Comparison of ENCODE assay signal across 21 mouse cellular contexts in the genomic region with DNA sequence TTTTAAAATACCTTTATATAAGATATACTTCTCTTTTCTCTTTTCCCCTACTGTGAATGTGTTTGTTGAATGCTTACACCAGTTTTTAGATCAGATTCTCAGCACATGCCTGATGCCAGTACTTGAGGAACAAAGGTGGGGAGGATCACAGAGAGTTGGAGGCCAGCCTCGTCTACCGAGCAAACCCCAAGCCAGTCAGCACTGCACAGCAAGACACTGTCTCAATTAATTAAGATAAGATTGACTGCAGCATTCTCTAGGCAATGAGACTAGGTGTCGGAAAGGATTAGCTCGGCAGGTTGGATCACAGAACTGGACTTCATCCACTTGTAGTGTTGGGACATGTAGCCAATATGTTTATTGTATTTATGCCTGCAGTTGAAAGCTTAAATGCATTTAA. TPM values are rescaled to one million over a fixed set of nuclear protein-coding genes. Genes with fewer than 3 reads are reported as not detected.
DNase-seq lines count a peak whose midpoint lies in the region; ATAC-seq and TF ChIP-seq lines count a peak whose summit lies in the region.
"Had no signal": no experiment of that assay in that cellular context is flagged by ENCODE, and none has a peak within 500 bp of the region (broad histone marks: within the 10 kb centered on the region; RNA-seq: fewer than 3 reads in every experiment).

No protein-coding gene starts in this region.

- no peak for DNase-seq in forebrain, embryonic 14.5 days (ENCODE audit: low spot score)
- DNase-seq in forebrain, embryonic 11.5 days (ENCODE audit: low spot score) = no peak
- no peak for DNase-seq in testis, postnatal 10 days (ENCODE audit: low spot score)
- no peak for DNase-seq in layer of hippocampus, adult 8-10 months (ENCODE audit: low spot score in 2 of 2)
- no peak for DNase-seq in frontal cortex, postnatal 25 days (ENCODE audit: low spot score in 2 of 2)

- no peaks in the 10 kb centered on the region for H3K27me3 ChIP-seq in forebrain, embryonic 14.5 days (replicated peaks; ENCODE audit: control insufficient read depth, insufficient read depth, low read length)
- H3K27me3 ChIP-seq in forebrain, embryonic 11.5 days (ENCODE audit: control insufficient read depth, insufficient read depth, low read length) = no peaks in the 10 kb centered on the region
- no peaks in the 10 kb centered on the region for H3K27me3 ChIP-seq in testis, adult 2 months (ENCODE audit: control insufficient read depth, insufficient read depth, low read length)
- H3K27me3 ChIP-seq in midbrain, embryonic 12.5 days = no peaks in the 10 kb centered on the region
- H3K27me3 ChIP-seq: embryonic facial prominence, embryonic 15.5 days; hindbrain, embryonic 15.5 days; limb, embryonic 13.5 days had no signal

- WGBS in forebrain, embryonic 14.5 days = 16% methylated on average over 4 of the region's 4 CpGs
- 29% methylated on average over 4 of the region's 4 CpGs for WGBS in forebrain, embryonic 11.5 days
- 29% methylated on average over 4 of the region's 4 CpGs for WGBS in midbrain, embryonic 12.5 days

- TF ChIP-seq POLR2A in testis, adult 2 months (IDR thresholded peaks at IDR 0.05; ENCODE audit: control insufficient read depth, low read depth, low read length) = no peak

- H3K27ac ChIP-seq in forebrain, embryonic 14.5 days (ENCODE audit: low read depth, low read length) = no peak overlapping the region
- no peak overlapping the region; the same call in 1 of the 2 replicates for H3K27ac ChIP-seq in forebrain, embryonic 11.5 days (ENCODE audit: low read depth, low read length)
- no peak overlapping the region for H3K27ac ChIP-seq in testis, adult 2 months (ENCODE audit: control insufficient read depth, insufficient read depth, low read depth, low read length)
- H3K27ac ChIP-seq in midbrain, embryonic 12.5 days (replicated peaks) = no peak overlapping the region
- H3K27ac ChIP-seq: embryonic facial prominence, embryonic 15.5 days; hindbrain, embryonic 15.5 days; limb, embryonic 13.5 days; liver, embryonic 14.5 days had no signal

- no peaks in the 10 kb centered on the region for H3K9me3 ChIP-seq in forebrain, embryonic 14.5 days (replicated peaks; ENCODE audit: control insufficient read depth, low read length)
- H3K9me3 ChIP-seq in forebrain, embryonic 11.5 days (ENCODE audit: control insufficient read depth, low read length) = no peaks in the 10 kb centered on the region
- no peaks in the 10 kb centered on the region for H3K9me3 ChIP-seq in midbrain, embryonic 12.5 days
- H3K9me3 ChIP-seq: embryonic facial prominence, embryonic 15.5 days; hindbrain, embryonic 15.5 days; limb, embryonic 13.5 days had no signal

- H3K9ac ChIP-seq in forebrain, embryonic 14.5 days (ENCODE audit: low read length) = no peak overlapping the region
- H3K9ac ChIP-seq in forebrain, embryonic 11.5 days (ENCODE audit: low read length) = no peak overlapping the region
- no peak overlapping the region for H3K9ac ChIP-seq in midbrain, embryonic 12.5 days (replicated peaks)
- H3K9ac ChIP-seq: embryonic facial prominence, embryonic 15.5 days; hindbrain, embryonic 15.5 days; limb, embryonic 13.5 days; liver, embryonic 14.5 days had no signal

- no peak for TF ChIP-seq CTCF in testis, adult 2 months (IDR thresholded peaks at IDR 0.05; ENCODE audit: control insufficient read depth, insufficient read depth, insufficient replicate concordance, low read depth, low read length)

- peak; percentile 52; the same call in 1 of the 2 replicates for ATAC-seq in forebrain, embryonic 14.5 days
- no peak for ATAC-seq in forebrain, embryonic 11.5 days (replicated peaks; ENCODE audit: low FRiP score)
- ATAC-seq in midbrain, embryonic 12.5 days (ENCODE audit: low FRiP score, low read depth) = peak; percentile 47

- no peaks in the 10 kb centered on the region for H3K4me1 ChIP-seq in forebrain, embryonic 14.5 days (ENCODE audit: control insufficient read depth, insufficient read depth, low read length)
- H3K4me1 ChIP-seq in forebrain, embryonic 11.5 days (replicated peaks; ENCODE audit: control insufficient read depth, insufficient read depth, low read length) = no peaks in the 10 kb centered on the region
- H3K4me1 ChIP-seq in testis, adult 2 months (ENCODE audit: control insufficient read depth, insufficient read depth, low read length) = peaks cover 2% of the 10 kb centered on the region
- H3K4me1 ChIP-seq in midbrain, embryonic 12.5 days = no peaks in the 10 kb centered on the region
- H3K4me1 ChIP-seq: embryonic facial prominence, embryonic 15.5 days; hindbrain, embryonic 15.5 days had no signal

- no peaks in the 10 kb centered on the region for H3K36me3 ChIP-seq in forebrain, embryonic 14.5 days (ENCODE audit: control insufficient read depth, insufficient read depth, low read length)
- H3K36me3 ChIP-seq in forebrain, embryonic 11.5 days (ENCODE audit: control insufficient read depth, insufficient read depth, low read length) = no peaks in the 10 kb centered on the region
- H3K36me3 ChIP-seq in testis, adult 2 months (ENCODE audit: control insufficient read depth, insufficient read depth, low read length) = no peaks in the 10 kb centered on the region
- H3K36me3 ChIP-seq in midbrain, embryonic 12.5 days = no peaks in the 10 kb centered on the region
- H3K36me3 ChIP-seq: embryonic facial prominence, embryonic 15.5 days; hindbrain, embryonic 15.5 days; limb, embryonic 13.5 days had no signal

- no peak overlapping the region for H3K4me2 ChIP-seq in forebrain, embryonic 14.5 days (ENCODE audit: low read length)
- no peak overlapping the region for H3K4me2 ChIP-seq in forebrain, embryonic 11.5 days (ENCODE audit: low read depth, low read length, severe bottlenecking)
- H3K4me2 ChIP-seq in midbrain, embryonic 12.5 days (replicated peaks) = no peak overlapping the region
- H3K4me2 ChIP-seq: embryonic facial prominence, embryonic 15.5 days; hindbrain, embryonic 15.5 days; limb, embryonic 13.5 days had no signal

- no peak overlapping the region for H3K4me3 ChIP-seq in forebrain, embryonic 14.5 days (ENCODE audit: low read depth, low read length)
- no peak overlapping the region for H3K4me3 ChIP-seq in forebrain, embryonic 11.5 days (ENCODE audit: low read depth, low read length)
- peak overlapping the region; percentile 62 for H3K4me3 ChIP-seq in testis, adult 2 months (ENCODE audit: control insufficient read depth, low read depth, low read length)
- H3K4me3 ChIP-seq in midbrain, embryonic 12.5 days = no peak overlapping the region
- H3K4me3 ChIP-seq: embryonic facial prominence, embryonic 15.5 days; hindbrain, embryonic 15.5 days; limb, embryonic 13.5 days; myocyte had no signal

RNA-seq across cellular contexts. Expression of a gene that starts 8.9 kb away (rescaled TPM):
- polyA plus RNA-seq in forebrain, embryonic 14.5 days (2014; fragmentation: Nextera tagmentation; extraction: Ambion mirVana) = 0.76 and 1.5 TPM in 2 replicates
- 0.60 TPM in 1 of 2 replicates, not detected in the other for polyA plus RNA-seq in forebrain, embryonic 11.5 days (2014; fragmentation: Nextera tagmentation; extraction: Ambion mirVana)
- 334 and 417 TPM in 2 replicates for polyA plus RNA-seq in testis, adult 2 months (2012; rRNA removed)
- polyA plus RNA-seq in midbrain, embryonic 12.5 days (2016; fragmentation: Nextera tagmentation; extraction: Ambion mirVana) = not detected in 2 replicates
- 1 to 10 TPM in 1 of 4 experiments, under 1 TPM in 2, not detected in 1; 0.37 to 1.3 (median 0.55) TPM for total RNA-seq in layer of hippocampus, adult 8-10 months (2022)
- total RNA-seq: adrenal gland, postnatal 14 days; gastrocnemius, postnatal 10 days; heart, adult 8-10 months had no signal
- polyA plus RNA-seq: kidney, adult 2 months; myocyte; small intestine, adult 2 months had no signal

RNA-seq across cellular contexts. Expression of a gene that starts 39.3 kb away (rescaled TPM):
- polyA plus RNA-seq in forebrain, embryonic 14.5 days (2014; fragmentation: Nextera tagmentation; extraction: Ambion mirVana) = not detected in 2 replicates
- not detected in 2 replicates for polyA plus RNA-seq in forebrain, embryonic 11.5 days (2014; fragmentation: Nextera tagmentation; extraction: Ambion mirVana)
- 2.4 and 3.0 TPM in 2 replicates for polyA plus RNA-seq in testis, adult 2 months (2012; rRNA removed)
- not detected in 2 replicates for polyA plus RNA-seq in midbrain, embryonic 12.5 days (2016; fragmentation: Nextera tagmentation; extraction: Ambion mirVana)
- 1 to 10 TPM in 2 of 4 experiments, under 1 TPM in 2; 0.59 to 2.4 (median 0.97) TPM for total RNA-seq in layer of hippocampus, adult 8-10 months (2022)
- total RNA-seq: adrenal gland, postnatal 14 days; gastrocnemius, postnatal 10 days; heart, adult 8-10 months; layer of hippocampus, postnatal 10 days; megakaryocyte, adult 5-6 weeks had no signal
- polyA plus RNA-seq: embryonic facial prominence, embryonic 15.5 days; limb, embryonic 13.5 days; liver, embryonic 14.5 days; lung, postnatal 0 days; myocyte; small intestine, adult 2 months; stomach, embryonic 14.5 days had no signal

Comparison
In these comparisons a context has a peak if more than half of its experiments do, and no peak if none do; other contexts are left out.
1. RNA of a gene that starts 8.9 kb away (polyA plus RNA-seq): 334 to 417 TPM in testis, adult 2 months; 0.76 to 1.5 TPM in forebrain, embryonic 14.5 days, 0.60 TPM in forebrain, embryonic 11.5 days and not detected in midbrain, embryonic 12.5 days; every median in the first group is over 100 times any median in the second.